Mouse (Mus musculus): ENCODE results near the gene Ranbp3l. TPM values are rescaled to one million over a fixed set of nuclear protein-coding genes. Genes with fewer than 3 reads are reported as not detected.

Gene Ranbp3l
- total RNA-seq, 2 experiments from 2014 or later: 9.3 to 12.7 TPM

DNA sequence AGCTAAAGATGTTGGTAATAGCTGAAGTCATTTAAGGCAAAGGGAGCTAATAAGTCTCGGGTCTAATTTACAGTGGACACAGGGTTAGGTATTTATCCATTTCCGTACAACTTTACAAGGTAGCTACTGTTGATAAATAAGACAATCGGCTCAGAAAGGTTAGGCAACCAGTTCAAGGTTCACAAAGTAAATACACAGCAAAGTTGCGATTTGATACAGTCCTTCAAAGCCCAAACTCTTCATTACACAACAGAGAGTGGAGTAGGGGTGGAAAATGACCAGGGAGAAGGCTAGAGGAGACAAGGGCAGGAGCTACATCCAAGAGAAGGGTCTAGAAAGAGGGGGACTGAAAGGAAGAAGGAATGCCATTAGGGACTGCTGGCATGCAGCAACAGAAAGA is 101.1 kb downstream of the Ranbp3l start:
- intact Hi-C loops (cut with DNase I): no loop called here
- DNase-seq (ENCODE audit: low spot score in 2 of 2): no peak

DNA sequence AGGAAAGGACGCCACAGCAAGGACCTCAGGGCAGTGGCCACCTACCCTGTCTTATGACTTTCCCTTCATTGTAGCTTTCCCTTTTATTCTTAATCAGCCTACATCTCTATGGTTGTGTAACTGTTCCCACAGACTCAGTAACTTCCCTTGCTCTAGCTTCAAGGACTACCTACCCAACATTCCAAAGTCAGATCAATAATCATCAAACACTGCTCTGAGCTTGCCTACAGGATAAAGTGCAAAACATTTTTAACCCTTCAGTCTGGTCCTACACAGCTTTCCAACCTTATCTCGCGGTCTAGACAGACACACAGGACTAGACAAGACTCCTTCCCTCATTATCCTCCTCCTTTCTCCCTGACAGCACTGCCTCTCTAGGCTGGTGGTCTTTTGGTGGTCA is 102.6 kb downstream of the Ranbp3l start:
- DNase-seq (ENCODE audit: low spot score in 2 of 2): no peak

DNA sequence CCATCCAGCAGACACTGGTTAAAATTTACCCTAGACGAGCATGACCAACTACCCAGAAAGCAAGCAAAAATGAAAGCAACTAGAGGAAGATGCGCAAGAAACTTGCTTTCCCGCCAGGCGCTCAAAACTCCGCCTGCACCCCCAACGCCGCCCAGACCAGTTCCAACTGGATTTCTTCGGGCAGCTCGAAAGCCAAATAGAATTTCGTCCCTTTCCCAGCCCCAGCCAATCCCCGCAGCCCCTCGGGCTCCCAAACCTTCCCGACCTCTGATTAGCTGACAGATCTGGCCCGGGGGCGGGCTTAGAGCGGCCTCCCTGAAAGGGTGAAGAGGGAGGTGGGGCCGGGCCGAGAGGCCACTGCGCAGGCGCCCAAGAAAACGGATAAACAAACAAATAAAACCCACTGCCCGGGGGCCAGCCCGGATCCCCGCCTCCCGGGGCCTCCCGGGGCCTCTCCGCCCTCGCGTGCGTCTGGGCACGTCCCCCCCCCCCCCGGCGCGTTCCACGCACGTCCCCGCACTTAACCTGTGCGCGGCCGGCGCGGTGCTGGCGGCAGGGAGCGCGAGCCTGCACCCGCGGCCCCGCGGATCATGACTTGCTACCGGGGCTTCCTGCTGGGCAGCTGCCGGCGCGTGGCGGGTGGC is 103.3 kb downstream of the Ranbp3l start, which contains the start of gene Nadk2:
Nadk2 (plus strand) TSS at position 349 of the 644 bp plus-strand sequence.
- DNase-seq (ENCODE audit: low spot score in 2 of 2): peak; percentile 97 to 99
- intact Hi-C loops (cut with DNase I): no loop called here

More for the DNA sequence above, 102.6 kb downstream of the Ranbp3l start:
- intact Hi-C loops (cut with DNase I): no loop called here

DNA sequence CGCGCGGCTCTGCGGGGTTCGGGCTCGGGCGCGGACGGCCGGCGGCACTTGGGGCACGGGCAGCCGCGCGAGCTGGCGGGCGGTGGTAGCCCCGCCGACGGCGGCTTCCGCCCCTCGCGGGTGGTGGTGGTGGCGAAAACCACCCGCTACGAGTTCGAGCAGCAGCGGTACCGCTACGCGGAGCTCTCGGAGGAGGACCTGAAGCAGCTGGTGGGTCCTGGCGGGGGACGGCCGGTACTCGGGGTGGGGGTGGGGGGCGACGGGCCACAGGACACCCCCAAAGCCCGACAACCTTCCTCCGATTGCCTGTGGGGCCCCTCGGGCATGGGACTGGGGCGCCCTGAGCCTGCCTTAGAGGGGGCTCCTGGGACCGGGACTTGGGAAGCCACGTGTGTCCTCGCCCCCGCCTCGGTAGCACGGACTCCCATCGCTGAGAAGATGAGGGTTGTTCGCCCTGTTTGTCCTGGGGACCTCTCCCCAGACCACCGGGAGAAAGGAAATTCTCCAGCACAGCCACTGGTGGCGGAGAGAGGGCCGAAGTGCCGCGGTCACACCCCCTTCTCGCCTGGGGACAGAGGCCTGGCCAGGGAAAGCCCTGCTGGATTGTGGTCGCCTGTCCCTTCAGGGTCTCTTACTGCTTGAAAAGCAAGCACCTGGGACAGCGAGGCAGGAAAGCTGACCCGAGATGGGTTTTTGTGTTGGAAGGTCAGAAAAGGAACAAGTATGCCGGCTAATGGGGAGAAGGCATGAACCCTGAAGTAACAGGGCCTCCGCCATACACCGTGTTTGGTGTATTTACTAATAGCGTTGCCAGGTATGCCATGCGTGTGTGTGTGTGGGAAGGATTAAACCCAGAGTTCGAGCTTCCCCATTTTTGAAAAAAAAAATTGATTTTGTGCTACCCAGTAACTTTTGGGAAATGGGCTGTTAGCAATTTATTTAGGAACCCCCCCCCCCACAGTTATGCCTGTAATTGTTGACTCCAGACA is 104.1 kb downstream of the Ranbp3l start:
- intact Hi-C loops (cut with DNase I): no loop called here
- no peak for DNase-seq (ENCODE audit: low spot score in 2 of 2)

DNA sequence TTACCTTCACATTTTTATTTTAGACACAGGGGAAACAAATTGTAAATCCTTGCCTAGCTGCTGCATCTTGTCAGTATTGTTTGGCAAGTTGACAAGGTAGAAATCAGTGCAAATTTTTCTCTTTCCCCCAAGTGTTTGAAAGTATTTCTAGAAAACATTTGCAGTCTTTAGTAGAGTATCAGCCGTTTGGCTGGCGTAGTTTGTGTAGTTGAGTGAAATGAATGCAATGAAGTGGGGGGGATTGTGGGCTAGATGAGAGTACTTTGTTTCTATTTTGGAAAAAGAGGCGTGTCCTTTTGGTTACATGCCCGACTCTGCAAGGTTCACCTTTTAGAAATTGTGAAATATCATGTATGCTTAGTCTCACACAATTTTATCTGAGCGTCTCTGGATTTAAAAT is 104.9 kb downstream of the Ranbp3l start:
- intact Hi-C loops (cut with DNase I): no loop called here
- no peak for DNase-seq (ENCODE audit: low spot score in 2 of 2)

DNA sequence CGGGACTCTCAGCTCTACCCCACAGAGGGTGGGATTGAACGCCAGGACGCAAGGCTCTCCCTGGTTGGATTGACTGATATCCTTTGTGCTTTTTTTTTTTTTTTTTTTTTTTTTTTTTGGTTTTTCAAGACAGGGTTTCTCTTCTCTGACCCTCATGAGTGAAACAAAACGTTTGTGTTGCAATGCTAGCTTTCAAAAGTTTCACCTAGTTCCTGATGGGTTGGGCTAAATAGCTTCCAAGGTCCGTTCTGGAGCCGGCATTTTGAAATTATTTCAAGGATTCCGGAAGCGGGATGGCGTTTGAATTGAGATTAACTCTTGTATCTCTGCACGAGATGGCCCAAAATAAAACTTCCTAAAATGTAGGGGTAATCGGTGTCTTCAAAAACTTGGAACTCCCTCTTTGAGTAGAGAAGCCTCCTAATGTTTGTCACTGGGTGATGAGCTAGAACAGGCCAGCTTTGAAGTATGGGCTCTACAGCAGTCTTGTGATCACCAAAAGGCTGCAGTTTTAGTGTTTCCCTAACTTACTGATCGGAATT is 105.4 kb downstream of the Ranbp3l start:
- DNase-seq (ENCODE audit: low spot score in 2 of 2): no peak

DNA sequence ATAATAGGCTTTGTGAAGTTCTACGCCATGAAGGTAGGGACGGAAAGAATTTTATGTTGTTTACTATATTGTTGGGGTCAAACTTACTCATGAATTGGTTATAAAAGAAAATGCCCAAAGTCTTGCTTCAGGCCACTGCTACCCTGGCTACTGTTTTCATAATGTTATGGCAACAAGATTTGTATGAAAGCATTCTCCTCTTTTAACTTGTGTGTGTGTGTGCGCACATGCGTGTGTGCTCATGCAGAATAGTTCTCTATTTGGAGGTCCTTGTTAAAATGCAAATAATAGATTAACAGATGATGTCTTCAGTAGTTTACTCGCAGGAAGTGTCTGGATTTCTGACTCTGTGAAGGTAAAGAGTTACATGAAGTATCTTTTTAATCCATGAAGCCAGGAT is 105.9 kb downstream of the Ranbp3l start:
- intact Hi-C loops (cut with DNase I): no loop called here
- no peak for DNase-seq (ENCODE audit: low spot score in 2 of 2)

More for the DNA sequence above, 105.4 kb downstream of the Ranbp3l start:
- intact Hi-C loops (cut with DNase I): no loop called here

DNA sequence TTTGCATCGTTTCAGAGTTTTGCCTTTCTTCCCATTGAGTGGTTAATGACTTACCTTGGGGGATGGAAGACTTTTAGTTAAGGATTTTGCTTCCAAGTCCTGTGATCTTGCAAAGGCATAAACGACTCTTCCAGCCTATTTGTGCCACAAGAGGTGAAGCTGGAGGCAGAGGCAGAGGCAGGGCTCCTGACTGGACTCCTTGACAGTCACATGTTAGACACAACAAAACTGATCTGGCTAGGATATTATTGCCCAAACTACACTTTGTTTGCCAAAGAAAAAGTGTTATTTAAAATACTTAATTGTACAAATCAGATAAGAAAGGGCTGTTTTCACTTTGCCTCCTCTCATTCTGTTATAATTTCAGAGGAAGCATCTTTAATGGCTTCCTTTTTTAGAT is 106.4 kb downstream of the Ranbp3l start:
- no peak for DNase-seq (ENCODE audit: low spot score in 2 of 2)
- intact Hi-C loops (cut with DNase I): no loop called here

DNA sequence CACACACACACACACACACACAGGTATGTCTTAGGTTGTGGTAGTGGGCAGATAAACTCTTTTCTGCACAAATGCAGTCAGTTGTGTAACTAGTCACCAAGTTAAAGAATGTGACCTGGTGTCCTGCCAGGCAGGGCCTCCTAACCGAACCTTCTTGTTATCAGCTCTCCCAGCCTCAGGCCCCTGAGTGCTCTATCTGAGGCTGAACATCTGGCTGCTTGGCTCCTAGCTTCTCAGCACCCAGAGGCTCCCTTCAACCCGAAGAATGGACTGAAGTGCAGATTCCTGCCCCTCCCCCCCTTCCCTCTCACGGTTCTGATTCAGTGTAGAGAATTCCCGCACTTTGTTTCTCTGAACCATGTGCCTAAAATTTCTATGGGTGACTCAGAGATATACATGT is 106.9 kb downstream of the Ranbp3l start:
- DNase-seq (ENCODE audit: low spot score in 2 of 2): no peak
- intact Hi-C loops (cut with DNase I): no loop called here

DNA sequence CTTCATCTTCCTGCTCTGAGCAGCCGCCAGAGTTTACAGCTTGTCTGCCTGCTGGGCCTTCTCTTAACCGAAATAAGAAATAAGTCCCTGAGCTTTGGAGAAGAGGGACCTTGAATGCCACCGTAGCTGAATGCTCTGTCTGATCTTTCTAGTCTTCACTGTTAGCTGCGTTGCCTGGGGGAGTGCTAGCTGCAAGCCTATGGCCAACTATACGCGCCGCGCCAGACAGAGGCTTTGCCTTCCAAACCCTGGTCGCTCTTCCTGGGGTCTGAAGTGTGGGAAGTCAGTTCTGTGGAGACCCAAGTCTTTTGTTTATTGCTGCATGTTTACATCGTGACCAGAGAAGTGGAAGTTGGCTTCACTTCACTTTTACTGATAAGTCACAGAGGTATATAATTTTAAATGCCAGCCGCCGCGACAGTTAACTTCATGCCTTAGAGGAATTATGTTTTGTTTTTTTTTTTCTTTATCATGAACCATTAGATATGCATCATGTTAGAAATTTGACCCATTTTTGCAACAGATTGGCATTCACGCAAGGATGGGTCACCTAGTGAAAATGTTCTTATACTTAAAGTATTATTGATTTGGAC is 108.0 kb downstream of the Ranbp3l start:
- intact Hi-C loops (cut with DNase I): no loop called here
- DNase-seq (ENCODE audit: low spot score in 2 of 2): no peak

DNA sequence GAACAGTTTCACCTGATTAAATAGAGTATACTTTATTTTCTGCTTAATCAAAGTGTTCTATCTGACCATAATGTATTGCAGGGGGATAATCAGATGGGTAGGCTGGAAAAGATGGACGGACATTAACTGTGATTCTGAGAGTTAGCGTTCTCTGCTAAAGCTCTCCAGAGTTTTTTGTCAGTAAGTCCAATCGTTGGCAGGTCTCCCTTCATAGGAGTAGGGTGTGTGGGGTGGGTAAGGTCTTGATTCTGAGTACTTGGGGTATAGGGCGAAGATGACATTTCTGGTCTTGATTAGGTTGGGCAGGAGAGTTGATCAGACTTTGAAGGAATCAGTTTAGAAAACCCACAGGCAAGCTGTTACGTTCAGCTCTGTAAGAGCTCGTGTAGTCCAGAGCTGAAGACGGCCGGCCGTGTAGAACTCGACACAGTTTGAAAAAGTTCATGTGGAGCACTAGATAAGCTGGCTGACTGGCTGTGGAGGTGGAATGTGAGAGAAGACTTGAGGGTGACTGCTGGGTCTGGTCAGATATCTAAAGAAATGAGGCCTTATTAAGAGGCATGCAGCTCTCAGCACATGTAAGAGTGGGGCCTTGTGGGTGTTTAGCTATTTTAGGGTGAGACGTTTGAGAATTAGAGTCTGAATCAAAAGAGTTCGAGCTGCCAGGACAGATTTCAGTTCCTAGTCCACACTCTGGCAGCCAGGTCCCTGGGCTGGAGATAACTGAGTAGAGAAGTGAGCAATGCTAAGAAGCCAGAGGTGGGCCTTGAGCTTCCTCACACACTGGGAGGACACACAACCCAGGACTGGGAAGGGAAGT is 110.9 kb downstream of the Ranbp3l start:
- intact Hi-C loops (cut with DNase I): no loop called here
- no peak for DNase-seq (ENCODE audit: low spot score in 2 of 2)

DNA sequence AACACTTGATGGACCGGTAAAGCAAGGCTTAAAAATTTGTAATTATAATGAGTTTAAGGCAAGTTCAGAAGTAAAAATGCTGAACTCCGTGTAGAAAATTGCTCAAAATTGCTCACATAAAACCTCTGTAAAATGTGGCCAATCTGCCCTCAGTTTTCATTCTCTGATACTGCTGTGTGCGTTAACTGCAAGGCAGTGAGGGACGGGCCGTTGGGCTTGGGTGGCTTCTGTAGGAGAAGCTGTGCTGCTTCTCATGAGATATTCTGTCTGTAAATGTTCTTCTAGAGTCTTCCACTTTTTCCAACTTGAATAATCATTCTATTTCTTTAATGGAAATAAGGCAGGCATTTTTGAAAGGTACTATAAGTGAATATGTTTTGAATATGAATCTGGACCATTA is 111.9 kb downstream of the Ranbp3l start:
- no peak for DNase-seq (ENCODE audit: low spot score in 2 of 2)
- intact Hi-C loops (cut with DNase I): no loop called here

DNA sequence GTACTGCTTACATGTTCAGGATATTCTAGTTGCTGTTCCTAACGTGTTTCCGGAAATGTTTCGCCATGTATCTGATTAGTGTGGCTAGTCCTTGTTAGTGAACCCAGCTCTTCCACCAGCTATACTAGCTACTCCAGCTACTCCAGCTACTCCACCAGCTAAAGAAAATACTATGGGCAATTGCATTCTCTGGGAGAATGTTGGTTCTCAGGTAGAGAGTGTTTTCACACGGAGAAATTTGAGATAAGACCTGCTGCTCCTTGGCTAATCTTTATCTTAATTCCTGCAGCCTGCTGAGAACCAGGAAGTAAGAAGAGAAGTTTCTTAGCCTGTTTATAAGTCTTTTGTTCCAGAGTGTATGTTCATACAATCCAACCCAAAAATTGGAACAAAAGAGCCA is 112.5 kb downstream of the Ranbp3l start:
- intact Hi-C loops (cut with DNase I): no loop called here
- DNase-seq (ENCODE audit: low spot score in 2 of 2): no peak

DNA sequence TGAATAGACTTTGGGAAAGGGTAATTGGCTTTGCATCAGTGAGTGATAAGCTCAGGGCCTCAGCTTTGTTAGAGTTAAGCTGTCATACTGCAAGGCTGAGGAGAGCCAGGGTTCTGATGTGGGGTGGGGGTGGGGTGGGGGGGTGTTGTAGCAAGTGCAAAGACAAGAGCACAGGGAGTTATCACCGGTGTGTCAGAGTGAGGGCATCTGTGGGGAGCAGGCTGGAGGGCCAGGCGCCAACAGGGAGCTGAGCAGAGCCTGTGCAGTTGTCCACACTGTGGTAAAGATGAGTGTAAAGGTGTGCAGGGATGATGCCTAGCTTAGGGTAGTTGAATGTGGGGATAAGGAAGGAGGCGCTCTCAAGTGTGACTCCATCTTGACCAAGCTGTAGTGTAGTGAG is 113.5 kb downstream of the Ranbp3l start:
- DNase-seq (ENCODE audit: low spot score in 2 of 2): no peak
- intact Hi-C loops (cut with DNase I): no loop called here

DNA sequence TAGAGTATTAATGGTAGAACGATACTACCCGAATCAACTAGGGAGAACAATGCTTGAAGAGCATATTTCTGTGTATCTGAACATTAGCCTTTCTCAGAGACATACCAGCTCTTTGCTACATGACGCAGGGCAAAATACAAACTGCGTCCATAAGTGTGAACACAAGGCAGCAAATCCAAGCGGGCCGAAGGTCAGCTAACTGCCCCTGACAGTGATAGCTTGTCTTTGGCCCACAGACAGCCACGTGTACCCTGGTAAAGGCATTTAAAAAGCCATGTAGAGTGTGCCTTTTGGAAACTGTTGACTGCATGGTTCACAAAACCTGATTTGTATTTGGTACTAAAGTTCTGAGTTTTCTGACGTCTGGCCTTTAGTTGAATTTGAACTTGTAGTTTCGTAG is 115.0 kb downstream of the Ranbp3l start:
- DNase-seq (ENCODE audit: low spot score in 2 of 2): no peak
- intact Hi-C loops (cut with DNase I): no loop called here

DNA sequence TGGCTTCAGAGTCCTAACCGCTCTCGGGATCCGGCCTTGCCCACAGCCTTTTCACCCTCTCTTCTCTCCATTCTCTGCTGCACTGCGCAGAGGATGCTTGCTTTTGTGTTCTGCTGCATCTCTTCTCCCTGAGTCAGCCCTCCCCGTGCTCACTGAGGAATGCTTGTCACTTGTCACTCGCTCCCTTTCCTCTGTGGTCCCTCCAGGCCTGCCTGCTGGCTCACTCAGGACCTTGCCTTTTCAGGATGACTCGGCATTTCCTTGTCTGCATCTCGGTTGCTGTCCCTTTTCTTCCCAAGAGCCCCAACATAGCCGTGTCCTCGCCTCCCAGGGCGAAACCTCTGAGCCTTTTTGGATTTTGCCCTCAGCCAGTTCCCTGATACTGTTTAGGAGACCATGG is 119.1 kb downstream of the Ranbp3l start:
- no peak for DNase-seq (ENCODE audit: low spot score in 2 of 2)
- intact Hi-C loops (cut with DNase I): no loop called here

DNA sequence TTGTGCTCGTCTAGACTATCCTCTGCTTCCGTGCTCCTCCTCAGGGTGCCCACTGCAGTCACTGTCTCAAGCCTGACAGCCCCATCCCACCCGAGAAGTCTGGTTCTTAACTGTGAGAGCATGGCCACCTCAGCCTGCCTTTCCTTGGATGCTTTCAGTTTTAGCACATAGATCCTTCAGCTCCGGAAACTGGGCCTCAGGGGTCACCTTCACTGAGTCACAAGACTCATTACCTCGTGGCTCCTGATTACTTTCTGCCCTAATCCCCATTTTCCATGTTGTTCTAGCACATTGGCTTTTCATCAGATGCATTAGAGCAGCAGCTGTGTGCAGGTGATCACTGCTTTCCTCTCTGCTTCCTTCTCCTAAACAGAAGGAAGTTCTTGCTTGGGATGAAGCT is 119.7 kb downstream of the Ranbp3l start:
- intact Hi-C loops (cut with DNase I): no loop called here
- no peak for DNase-seq (ENCODE audit: low spot score in 2 of 2)

DNA sequence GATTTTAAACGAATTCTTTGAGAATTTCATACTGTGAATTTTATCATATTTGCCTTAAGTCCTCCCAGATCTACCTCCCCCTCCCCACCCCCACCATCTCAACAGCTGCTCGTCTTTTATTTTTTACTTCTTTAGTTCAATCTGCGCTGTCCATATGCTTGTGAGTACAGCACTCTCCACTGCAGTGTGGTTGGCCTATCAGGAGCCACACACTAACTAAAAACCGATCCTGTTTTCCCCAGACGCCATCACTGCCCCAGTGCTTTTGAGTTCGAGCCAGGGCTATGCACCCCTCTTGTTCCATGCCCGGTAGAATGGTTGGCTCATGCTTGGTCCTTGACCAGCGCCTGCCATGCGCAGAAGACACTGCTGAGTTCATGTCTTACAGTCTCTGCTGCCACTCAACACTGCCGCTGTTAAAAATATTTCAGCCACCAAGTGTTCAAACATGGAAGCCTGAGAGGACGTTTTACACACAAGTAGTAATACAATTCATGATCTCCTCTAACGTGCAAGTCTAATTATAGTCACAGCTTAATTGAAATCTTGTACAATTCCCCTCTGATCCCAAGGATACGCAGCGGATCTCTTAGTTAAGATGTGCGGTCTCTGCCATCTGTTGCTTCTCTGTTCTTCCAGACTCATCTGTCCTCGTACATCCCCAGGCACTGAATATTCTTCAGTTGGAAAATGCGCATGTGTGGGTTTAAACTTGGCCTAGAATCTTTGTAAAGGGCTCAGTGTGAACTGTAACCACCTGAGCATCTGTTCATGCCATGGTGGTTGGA is 120.3 kb downstream of the Ranbp3l start:
- intact Hi-C loops (cut with DNase I): no loop called here
- no peak for DNase-seq (ENCODE audit: low spot score in 2 of 2)

DNA sequence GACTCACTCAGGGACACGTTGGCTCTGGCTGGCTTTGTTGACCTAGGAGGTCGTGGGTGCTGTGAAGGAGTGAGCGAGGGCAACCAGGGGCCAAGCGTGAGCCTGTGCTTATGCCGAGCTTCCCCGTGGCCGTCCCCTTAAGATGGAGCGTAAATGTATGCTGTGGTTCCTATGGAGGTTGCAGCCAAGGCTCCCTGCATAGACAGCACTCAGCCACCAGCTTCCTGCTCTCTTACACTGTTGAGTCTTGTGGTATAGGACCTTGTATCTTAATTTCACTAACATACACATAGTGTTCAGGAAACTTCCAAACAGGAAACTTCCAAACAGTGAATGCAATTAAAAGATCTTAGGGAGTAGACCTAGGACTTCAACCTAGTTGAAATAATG is 120.9 kb downstream of the Ranbp3l start:
- DNase-seq (ENCODE audit: low spot score in 2 of 2): no peak
- intact Hi-C loops (cut with DNase I): no loop called here

Measured in left cerebral cortex, postnatal 14 days (tissue).